Mouse (Mus musculus): ENCODE data around the gene Gnaq.
A peak's percentile ranks its signal among the peaks of the same experiment; 100 is the strongest.
"Not testable (repeated sequence)": the region's sequence is repeated elsewhere in the genome, so short reads cannot be mapped to it uniquely, and the experiment has no call there.

Gnaq gene

GRCm38 (mm10) chr19:16132791-16132864 is at the start of gene Gnaq:
TSS of gene Gnaq (plus strand) at chr19:16132831.
- no peak for DNase-seq (ENCODE audit: low read depth, low spot score)

- DNase-seq (ENCODE audit: low read depth, low spot score) = not testable (repeated sequence)
Measured at GRCm38 (mm10) chr19:16083981-16084630, 48.5 kb upstream of the Gnaq start.

- no peak for DNase-seq (ENCODE audit: low read depth, low spot score)
Measured at GRCm38 (mm10) chr19:16085248-16085647, 47.4 kb upstream of the Gnaq start.

GRCm38 (mm10) chr19:16086154-16086553 is 46.5 kb upstream of the Gnaq start:
- DNase-seq (ENCODE audit: low read depth, low spot score) = no peak

GRCm38 (mm10) chr19:16086581-16086980 is 46.0 kb upstream of the Gnaq start:
- no peak for DNase-seq (ENCODE audit: low read depth, low spot score)

- DNase-seq (ENCODE audit: low read depth, low spot score) = no peak
Measured at GRCm38 (mm10) chr19:16087391-16087790, 45.2 kb upstream of the Gnaq start.

- DNase-seq (ENCODE audit: low read depth, low spot score) = no peak
Measured at GRCm38 (mm10) chr19:16093616-16094015, 39.0 kb upstream of the Gnaq start.

- DNase-seq (ENCODE audit: low read depth, low spot score) = no peak
Measured at GRCm38 (mm10) chr19:16109901-16110300, 22.7 kb upstream of the Gnaq start.

- no peak for DNase-seq (ENCODE audit: low read depth, low spot score)
Measured at GRCm38 (mm10) chr19:16110670-16111069, 22.0 kb upstream of the Gnaq start.

GRCm38 (mm10) chr19:16113295-16113694 is 19.3 kb upstream of the Gnaq start:
- DNase-seq (ENCODE audit: low read depth, low spot score) = no peak

GRCm38 (mm10) chr19:16118421-16118820 is 14.2 kb upstream of the Gnaq start:
- DNase-seq (ENCODE audit: low read depth, low spot score) = no peak

GRCm38 (mm10) chr19:16121301-16121700 is 11.3 kb upstream of the Gnaq start:
- DNase-seq (ENCODE audit: low read depth, low spot score) = no peak

GRCm38 (mm10) chr19:16128715-16129114 is 3.9 kb upstream of the Gnaq start:
- peak; percentile 73 for DNase-seq (ENCODE audit: low read depth, low spot score)

GRCm38 (mm10) chr19:16129171-16129570 is 3.5 kb upstream of the Gnaq start:
- no peak for DNase-seq (ENCODE audit: low read depth, low spot score)

GRCm38 (mm10) chr19:16130476-16130875 is 2.2 kb upstream of the Gnaq start:
- DNase-seq (ENCODE audit: low read depth, low spot score) = no peak

- DNase-seq (ENCODE audit: low read depth, low spot score) = no peak
Measured at GRCm38 (mm10) chr19:16131831-16132230, 800 bp upstream of the Gnaq start.

GRCm38 (mm10) chr19:16132340-16132790 is 266 bp upstream of the Gnaq start:
- peak; percentile 93 for DNase-seq (ENCODE audit: low read depth, low spot score)

- peak; percentile 80 for DNase-seq (ENCODE audit: low read depth, low spot score)
Measured at GRCm38 (mm10) chr19:16132865-16133720, 462 bp downstream of the Gnaq start.

- peak; percentile 66 for DNase-seq (ENCODE audit: low read depth, low spot score)
Measured at GRCm38 (mm10) chr19:16133721-16134570, 1.3 kb downstream of the Gnaq start.

GRCm38 (mm10) chr19:16138064-16138580 is 5.5 kb downstream of the Gnaq start:
- DNase-seq (ENCODE audit: low read depth, low spot score) = no peak

GRCm38 (mm10) chr19:16140710-16141109 is 8.1 kb downstream of the Gnaq start:
- no peak for DNase-seq (ENCODE audit: low read depth, low spot score)

GRCm38 (mm10) chr19:16141857-16142256 is 9.2 kb downstream of the Gnaq start:
- no peak for DNase-seq (ENCODE audit: low read depth, low spot score)
